Mouse (Mus musculus) cerebellum, adult 8-10 months (tissue): Measurements from ENCODE around the gene Rorb.

Experiments
- DNase-seq: peaks from one replicate; pipeline ENCODE4 v3.0.0; 2022

Rorb gene

DNA sequence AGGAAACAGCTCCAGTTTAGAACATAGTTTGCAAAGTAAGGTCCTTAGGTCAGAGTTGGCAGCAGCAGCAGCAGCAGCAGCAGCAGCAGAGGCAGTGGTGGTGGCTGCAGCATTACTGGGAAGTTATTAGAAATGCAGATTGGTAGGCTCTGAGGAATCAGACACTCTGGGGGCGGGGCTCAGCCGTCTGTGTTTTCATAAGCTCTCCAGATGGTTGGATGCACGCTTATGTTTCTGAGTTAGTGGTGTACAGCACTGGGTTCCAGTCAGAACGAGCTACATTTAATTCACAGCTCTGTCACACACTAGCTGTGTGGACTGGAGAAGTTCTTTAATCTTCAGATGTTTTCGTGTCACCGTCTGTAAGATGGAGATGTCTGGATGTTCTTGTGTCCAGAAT, 105.9 kb downstream of the Rorb start:
- DNase-seq, result no peak

GRCm38 (mm10) chr19:19004023-19004656, 106.9 kb downstream of the Rorb start:
- no peak for DNase-seq

DNA sequence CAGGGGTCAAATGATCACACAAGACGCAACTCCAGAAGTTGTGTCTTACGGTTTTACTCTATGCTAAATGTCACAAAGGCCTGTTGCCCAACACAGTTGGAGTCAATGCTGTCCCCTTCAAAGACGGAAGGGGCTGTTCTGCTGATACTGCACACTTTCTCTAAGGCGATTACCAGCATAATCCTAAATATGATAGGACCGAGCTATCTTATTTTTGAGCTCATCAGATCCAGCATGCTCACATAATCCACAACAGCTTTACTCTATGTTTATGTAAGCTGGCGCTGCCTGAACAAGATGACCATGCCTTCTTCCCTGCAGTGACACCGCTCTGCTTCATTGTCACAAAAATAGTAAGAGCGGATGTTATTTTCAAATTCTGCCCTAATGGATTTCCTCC, 112.0 kb downstream of the Rorb start:
- DNase-seq, result no peak

DNA sequence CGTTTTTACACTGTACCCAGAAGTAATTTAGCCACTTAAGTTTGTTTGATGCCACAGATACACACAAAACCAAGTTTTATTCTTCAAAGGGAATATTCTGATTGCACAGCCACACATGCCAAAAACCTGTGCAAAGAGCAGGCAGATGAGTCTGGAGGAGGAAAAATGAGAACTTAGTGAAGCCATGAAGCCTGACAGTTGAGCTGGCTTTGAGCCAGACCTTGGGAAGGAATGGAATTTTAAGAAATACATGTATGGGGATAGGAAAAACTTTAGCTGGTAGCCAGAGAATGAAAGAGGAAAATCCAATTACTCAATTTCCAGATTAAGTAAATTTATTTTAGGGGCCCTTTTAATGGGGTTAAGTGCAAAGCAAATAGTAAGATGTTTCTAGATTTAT, 113.3 kb downstream of the Rorb start:
- no peak for DNase-seq

DNA sequence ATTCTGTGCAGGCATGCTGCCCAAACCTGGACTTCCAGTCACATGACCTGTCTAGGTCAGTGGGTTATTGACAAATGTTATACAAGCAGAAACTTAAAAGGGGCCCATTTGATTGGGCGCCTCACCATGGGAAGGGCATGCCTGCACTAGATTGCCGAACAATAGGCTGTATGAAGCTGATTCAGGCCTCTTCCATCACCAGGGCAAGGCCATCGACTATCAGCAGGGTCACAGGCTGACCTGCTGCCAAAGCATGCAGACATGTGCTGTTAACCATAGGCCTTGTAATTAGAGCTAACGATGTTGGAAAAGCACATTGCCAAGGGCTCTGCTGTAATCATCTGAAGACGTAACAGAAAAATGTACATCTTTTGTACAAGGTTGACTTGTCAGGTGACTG, 131.0 kb downstream of the Rorb start:
- no peak for DNase-seq

- DNase-seq, result peak; percentile 4
Measured at GRCm38 (mm10) chr19:18974796-18975660, 136.0 kb downstream of the Rorb start.

DNA sequence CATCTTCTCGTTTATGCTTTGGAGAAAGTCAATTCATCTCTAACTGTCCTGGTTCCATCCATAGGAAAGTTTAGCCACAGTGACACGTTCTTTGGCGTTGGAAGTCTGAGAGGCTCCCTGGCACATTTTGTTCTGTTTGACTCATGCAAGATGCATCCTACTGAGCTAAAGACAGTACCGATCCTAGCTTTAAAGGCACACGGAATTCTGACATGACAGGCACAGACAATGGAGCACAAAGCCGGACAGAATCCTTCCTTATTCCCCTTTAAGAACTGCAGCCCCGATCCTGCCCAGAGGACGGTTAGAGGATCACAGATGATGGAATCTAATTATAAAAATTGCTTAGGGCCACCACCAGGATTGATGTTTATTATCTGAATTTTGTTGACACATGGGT, 141.6 kb downstream of the Rorb start:
- no peak for DNase-seq

DNA sequence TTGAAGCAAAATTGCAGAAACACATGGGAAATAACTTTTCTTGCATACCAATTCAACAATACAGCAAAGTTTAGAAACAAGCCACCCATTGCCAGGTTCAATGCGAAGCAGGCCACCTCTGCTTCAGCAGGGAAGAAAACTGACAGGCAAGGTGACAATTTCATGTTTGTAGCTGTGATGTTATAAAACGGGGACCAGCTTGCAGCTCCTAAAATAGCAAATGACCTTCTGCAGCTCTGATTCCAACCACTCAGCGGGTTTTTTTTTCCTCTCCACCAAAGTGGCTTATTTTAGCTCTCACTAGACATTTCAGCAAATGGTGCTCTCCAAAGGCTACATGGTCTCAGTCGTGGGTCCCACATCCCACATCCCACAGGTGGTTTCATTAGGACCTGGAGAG, 143.7 kb downstream of the Rorb start:
- no peak for DNase-seq

DNA sequence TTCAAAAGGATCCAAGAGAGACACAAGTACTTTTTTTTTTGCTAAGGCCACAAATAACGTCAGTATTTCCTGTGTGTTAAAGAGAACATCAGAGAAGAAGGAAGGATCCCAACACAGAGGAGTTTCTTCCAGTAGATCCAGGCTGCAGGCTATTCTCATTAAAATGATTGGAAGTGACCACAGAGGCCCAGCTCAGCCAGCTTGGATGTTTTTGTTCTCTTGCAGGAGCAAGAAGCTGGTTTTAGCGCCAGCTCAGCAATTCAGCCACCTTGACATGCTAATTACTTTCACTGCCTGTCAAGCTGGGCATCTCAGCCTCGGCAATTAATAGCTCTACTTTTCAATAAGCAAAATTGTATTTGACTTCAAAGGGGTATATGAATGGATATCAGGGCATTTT, 151.1 kb downstream of the Rorb start:
- no peak for DNase-seq

DNA sequence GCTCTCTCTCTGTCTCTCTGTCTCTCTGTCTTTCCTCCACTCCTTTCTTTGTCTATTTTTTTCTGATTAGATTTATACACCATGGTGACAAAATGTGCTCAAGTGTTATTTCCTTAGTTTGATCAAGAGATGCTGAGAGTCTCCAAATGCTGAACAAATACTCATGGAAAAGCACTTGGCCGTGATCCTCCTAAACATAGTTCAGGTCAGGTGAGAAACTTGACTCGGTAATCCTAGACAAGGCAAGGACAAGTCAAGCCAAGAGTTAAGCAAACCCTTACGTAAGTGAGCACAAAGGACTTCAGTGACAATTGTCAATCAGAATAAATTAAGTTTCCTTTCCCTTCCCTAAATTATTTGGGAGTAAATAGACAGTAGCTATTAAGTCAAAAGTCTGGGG, 158.2 kb downstream of the Rorb start:
- no peak for DNase-seq

DNA sequence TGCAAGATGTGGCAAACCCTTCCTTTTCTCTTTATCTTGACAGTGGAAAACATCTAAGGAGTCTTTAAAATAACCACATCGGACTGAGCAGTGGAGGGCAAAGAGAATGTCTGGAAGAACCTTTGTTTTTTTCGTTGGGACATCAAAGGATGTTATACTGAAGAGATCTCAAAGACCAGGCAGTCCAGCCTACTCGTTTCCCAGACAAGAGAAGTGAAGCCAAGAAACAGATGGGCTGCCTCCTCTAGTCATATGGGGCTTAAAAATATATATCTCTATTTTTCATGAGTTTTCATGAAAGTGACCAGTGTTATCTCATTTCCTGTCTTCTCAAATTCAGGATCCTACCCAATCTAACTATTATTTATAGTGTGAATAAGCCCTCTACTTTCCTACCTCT, 163.8 kb downstream of the Rorb start:
- DNase-seq, result no peak

DNA sequence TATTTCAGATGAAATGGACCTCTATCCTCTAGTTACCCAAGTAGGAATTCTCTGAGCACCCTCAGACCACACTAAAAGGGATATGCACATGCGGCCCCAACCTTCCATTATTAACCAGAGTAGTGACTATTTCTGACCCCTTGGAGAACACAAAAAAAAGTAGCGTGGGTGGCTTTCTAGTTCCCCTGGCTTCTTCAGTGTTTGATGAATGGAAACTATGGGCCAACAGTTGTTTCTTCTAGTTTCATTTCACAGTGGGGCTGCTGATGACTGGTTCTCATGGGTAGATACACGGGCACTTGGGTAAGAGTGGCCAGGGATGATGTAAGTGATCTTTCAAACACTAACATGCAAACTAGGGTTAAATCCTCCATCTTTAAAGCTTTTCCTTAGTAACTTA, 165.7 kb downstream of the Rorb start:
- DNase-seq, result no peak

DNA sequence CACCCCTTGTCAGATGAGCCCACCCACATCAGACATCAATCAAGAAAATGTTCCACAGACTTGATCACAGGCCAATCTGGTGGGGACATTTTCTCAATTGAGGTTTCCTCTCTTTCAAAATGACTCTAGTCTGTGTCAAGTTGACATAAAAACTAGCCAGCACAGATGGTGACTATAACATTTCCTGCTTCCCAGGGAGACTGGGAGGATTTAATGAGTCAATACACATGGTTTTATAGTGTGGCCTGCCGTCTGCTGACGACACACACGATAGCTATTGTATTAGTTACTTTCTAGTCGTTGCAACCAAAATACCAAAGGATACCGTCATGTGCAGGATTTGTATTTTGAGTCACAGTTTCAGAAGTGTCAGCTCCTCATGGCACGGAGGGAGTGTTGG, 169.6 kb downstream of the Rorb start:
- no peak for DNase-seq

DNA sequence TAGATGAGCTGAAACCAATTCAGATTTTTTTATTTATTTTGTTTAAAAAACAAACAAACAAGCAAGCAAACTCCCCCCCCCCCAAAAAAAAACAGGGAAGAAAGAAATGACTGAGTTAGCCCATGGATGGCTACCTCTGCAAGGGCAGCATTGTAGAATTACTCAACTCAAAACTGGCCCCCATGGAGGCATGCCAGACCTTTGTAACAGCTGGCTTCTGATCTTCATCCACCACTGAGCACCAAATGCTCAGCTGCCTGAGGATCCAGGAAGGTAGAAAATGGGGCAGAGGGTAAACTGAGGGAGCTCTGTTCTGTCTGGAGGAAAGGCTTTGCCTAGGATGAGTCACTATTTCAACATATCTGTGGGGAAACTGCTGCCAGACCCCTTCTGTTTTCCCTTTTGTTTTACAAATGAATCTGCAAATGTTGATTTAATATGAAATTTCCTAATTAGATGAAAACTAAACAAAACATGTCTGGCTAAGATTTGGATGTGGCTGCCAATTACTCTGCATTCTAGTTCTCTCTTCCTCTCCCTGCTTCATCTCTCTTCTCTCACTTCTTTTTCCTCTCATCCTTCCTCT, 199.1 kb downstream of the Rorb start:
- no peak for DNase-seq

DNA sequence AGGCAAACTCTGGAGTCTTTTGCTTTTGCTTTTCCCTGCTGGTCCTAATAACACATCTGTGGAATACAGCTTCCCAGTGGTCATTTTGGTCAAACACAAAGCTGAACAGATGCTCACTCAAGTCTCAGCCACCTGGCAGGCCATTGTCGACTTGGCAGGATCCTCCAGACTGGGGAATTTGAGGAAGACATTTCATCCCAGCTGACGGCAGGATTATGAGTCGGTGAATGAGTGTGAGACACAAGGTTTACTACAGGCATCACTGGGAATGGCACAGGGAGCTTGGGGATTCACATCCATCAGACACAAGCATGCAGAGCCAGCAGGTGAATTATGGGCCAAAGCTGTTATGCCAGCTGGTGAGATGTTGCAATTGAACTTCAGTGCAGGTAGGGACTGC, 201.4 kb downstream of the Rorb start:
- DNase-seq, result no peak

- no peak for DNase-seq
Measured at GRCm38 (mm10) chr19:18905511-18905910, 205.5 kb downstream of the Rorb start.

- DNase-seq, result no peak
Measured at GRCm38 (mm10) chr19:18902694-18903067, 208.3 kb downstream of the Rorb start.

- DNase-seq, result no peak
Measured at GRCm38 (mm10) chr19:18902041-18902693, 208.8 kb downstream of the Rorb start.

- DNase-seq, result no peak
Measured at GRCm38 (mm10) chr19:18898238-18898637, 212.8 kb downstream of the Rorb start.

DNA sequence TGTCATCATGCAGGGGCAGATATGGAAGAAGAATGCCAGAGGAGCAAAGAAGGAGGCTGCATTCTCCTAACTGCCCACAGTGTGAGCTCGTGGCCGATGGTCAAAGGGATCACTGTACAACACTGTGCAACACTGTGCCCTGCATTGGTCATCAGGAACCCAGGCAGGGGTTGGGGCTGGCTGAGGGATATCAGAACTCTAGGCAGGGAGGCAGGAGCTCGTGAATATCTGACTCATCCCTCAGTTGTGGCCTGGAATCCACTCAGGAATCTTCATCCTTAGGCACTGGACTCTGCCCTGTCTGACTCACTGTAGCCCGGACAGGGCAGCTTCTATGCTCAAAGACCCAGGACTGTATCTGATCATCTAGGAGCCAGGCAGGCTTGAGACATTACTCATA, 220.8 kb downstream of the Rorb start:
- no peak for DNase-seq

DNA sequence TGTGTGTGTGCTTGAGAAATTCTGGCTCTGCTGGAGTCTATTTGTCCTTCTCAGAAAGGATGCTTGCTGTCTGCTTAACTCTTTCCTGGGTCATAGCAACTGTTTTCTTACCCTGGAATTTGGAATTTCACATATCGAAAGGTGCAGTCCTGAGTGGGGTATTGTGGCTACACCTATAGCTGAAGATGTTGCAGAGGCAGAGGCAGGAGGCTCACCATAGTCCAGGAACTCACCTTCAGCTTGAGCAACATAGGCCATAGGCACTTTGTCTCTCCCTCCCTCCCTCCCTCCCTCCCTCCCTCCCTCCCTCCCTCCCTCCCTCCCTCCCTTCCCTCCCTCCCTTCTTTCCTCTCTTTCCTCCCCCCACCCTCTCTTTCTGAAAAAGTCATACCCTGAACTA, 221.4 kb downstream of the Rorb start:
- DNase-seq, result no peak

GRCm38 (mm10) chr19:18889117-18889627, 221.8 kb downstream of the Rorb start:
- DNase-seq, result no peak

GRCm38 (mm10) chr19:18888491-18889116, 222.4 kb downstream of the Rorb start:
- peak; percentile 9 for DNase-seq
